In the genomic region with DNA sequence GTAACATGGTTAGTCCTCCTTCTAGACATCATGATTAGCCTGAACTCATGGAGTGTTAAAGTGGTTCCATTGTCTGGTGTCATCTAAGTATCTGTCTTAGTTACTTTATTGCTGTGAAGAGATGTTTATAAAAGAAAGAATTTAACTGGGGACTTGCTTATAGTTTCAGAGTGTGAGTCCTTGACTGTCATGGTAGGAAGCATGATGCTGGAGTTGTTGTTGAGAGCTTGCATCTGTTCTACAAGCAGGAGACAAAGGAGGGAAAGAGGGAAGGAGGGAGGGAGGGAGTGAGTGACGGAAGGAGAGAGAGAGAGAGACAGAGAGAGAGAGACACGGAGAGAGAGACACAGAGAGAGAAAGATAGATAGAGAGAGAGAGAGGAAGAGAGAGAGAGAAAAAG, we compare ENCODE assay signal across 36 mouse cellular contexts.
"Had no signal": no experiment of that assay in that cellular context is flagged by ENCODE, and none has a peak within 500 bp of the region (broad histone marks: within the 10 kb centered on the region; RNA-seq: fewer than 3 reads in every experiment).

No protein-coding gene starts in this region.

- H3K4me1 ChIP-seq: hindbrain, embryonic 12.5 days; hindbrain, embryonic 13.5 days; intestine, embryonic 15.5 days; kidney, embryonic 15.5 days had no signal

- H3K9me3 ChIP-seq: heart, embryonic 10.5 days; heart, embryonic 12.5 days; heart, embryonic 15.5 days; hindbrain, embryonic 13.5 days; hindbrain, embryonic 15.5 days; kidney, embryonic 15.5 days had no signal

- DNase-seq: heart, adult 18-20 months; heart, adult 2 months; heart, postnatal 10 days; heart, postnatal 14 days; heart, postnatal 36 days; heart, postnatal 4 days; kidney, adult 11 months; kidney, adult 18-20 months; kidney, adult 2 months; kidney, adult 8-10 months; kidney, adult 9 months; kidney, postnatal 10 days; kidney, postnatal 14 days; kidney, postnatal 25 days; kidney, postnatal 36 days; kidney, postnatal 4 days; layer of hippocampus, adult 9-11 months had no signal

- H3K4me3 ChIP-seq: heart, adult 2 months; heart, embryonic 10.5 days; heart, embryonic 12.5 days; heart, embryonic 13.5 days; heart, embryonic 15.5 days; hindbrain, embryonic 10.5 days; hindbrain, embryonic 12.5 days; hindbrain, embryonic 13.5 days; hindbrain, embryonic 15.5 days; intestine, embryonic 15.5 days; kidney, embryonic 15.5 days; layer of hippocampus, adult 2 months had no signal

- H3K27ac ChIP-seq: heart, adult 2 months; heart, embryonic 10.5 days; heart, embryonic 13.5 days; heart, embryonic 15.5 days; hindbrain, embryonic 10.5 days; hindbrain, embryonic 12.5 days; hindbrain, embryonic 13.5 days; hindbrain, embryonic 14.5 days; hindbrain, embryonic 15.5 days; hindbrain, postnatal 0 days; intestine, embryonic 15.5 days; kidney, embryonic 15.5 days; kidney, postnatal 0 days; layer of hippocampus, adult 2 months had no signal

- ATAC-seq: hindbrain, embryonic 16.5 days; hindbrain, postnatal 0 days; inflammation-experienced regulatory T-cells, adult 6 months; intestine, embryonic 15.5 days; intestine, embryonic 16.5 days; intestine, postnatal 0 days had no signal

- H3K36me3 ChIP-seq: heart, embryonic 10.5 days; heart, embryonic 12.5 days; heart, embryonic 13.5 days; heart, embryonic 15.5 days; hindbrain, embryonic 10.5 days; hindbrain, embryonic 12.5 days; hindbrain, embryonic 13.5 days; hindbrain, embryonic 15.5 days; intestine, embryonic 15.5 days; kidney, embryonic 15.5 days had no signal

- H3K27me3 ChIP-seq: heart, embryonic 12.5 days; heart, embryonic 13.5 days; heart, embryonic 15.5 days; hindbrain, embryonic 12.5 days; hindbrain, embryonic 13.5 days; hindbrain, embryonic 15.5 days; intestine, embryonic 15.5 days; kidney, embryonic 15.5 days had no signal

- H3K9ac ChIP-seq: heart, embryonic 12.5 days; heart, embryonic 13.5 days; heart, embryonic 15.5 days; hindbrain, embryonic 12.5 days; hindbrain, embryonic 13.5 days; hindbrain, embryonic 14.5 days; hindbrain, embryonic 15.5 days; intestine, embryonic 15.5 days; kidney, embryonic 15.5 days had no signal

- H3K4me2 ChIP-seq: heart, embryonic 11.5 days; heart, embryonic 12.5 days; heart, embryonic 13.5 days; heart, embryonic 15.5 days; hindbrain, embryonic 12.5 days; hindbrain, embryonic 13.5 days; hindbrain, embryonic 14.5 days; hindbrain, embryonic 15.5 days; intestine, embryonic 15.5 days; kidney, embryonic 15.5 days had no signal
